Mouse (Mus musculus) heart, embryonic 10.5 days (tissue): ENCODE measurements at regions not wholly inside any gene's neighbourhood (a gene's known extent, or its start where the extent isn't known, plus 50 kb on each side); places are given as distances from the start of the nearest gene placed in this dataset.
A peak's percentile ranks its signal among the peaks of the same experiment; 100 is the strongest.

ENCODE experiments used
- DNase-seq: peaks from one replicate; pipeline ENCODE4 v3.0.0-alpha.2; 2017; ENCODE audit warnings: low spot score
- H3K27ac ChIP-seq: fragments of 300-500 bp; sonication (generic); 2 replicates; pipeline ENCODE4 v1.5.1; 2016; ENCODE audit warnings: mild to moderate bottlenecking
- H3K27me3 ChIP-seq: fragments of 300-500 bp; sonication (generic); 2 replicates; pipeline ENCODE4 v1.6.1; 2016; ENCODE audit warnings: mild to moderate bottlenecking; ENCODE audit not compliant: poor library complexity, insufficient read depth, severe bottlenecking
- H3K36me3 ChIP-seq: fragments of 300-500 bp; sonication (generic); 2 replicates; pipeline ENCODE4 v1.6.1; 2016; ENCODE audit warnings: mild to moderate bottlenecking, moderate library complexity
- H3K4me1 ChIP-seq: fragments of 300-500 bp; sonication (generic); 2 replicates; pipeline ENCODE4 v1.6.1; 2016; ENCODE audit warnings: mild to moderate bottlenecking
- H3K4me3 ChIP-seq: fragments of 300-500 bp; sonication (generic); 2 replicates; pipeline ENCODE4 v1.5.1; 2016; ENCODE audit warnings: mild to moderate bottlenecking, moderate library complexity
- H3K9me3 ChIP-seq: fragments of 300-500 bp; sonication (generic); 2 replicates; pipeline ENCODE4 v1.6.1; 2016; ENCODE audit warnings: mild to moderate bottlenecking, moderate library complexity
- WGBS: fragments of 180-500 bp; shearing (Covaris S2); methylation state at CpG from one replicate; pipeline ENCODE4 v1.1.7; 2016; 5-methylcytosine and 5-hydroxymethylcytosine counted together

DNA sequence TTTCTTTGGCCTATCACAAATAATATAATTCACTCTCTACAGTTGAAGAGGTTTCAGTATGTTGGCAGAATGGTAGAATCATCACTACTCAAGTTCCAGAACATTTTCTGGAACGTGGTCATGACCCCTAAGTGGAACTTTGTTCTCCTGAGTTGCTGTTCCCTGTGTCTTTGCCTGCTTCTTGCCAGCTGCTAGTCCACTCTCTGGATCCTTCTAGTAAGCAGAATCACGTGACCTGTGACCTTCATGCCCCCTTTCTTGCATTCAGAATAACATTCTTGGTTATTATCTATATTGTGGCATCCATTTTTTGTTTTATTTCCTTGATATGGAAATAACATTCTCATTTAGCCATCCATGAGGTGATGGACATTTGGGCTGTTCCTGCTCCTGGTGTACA, 291.5 kb upstream of the Sall1 start:
- H3K27ac ChIP-seq, result no peak overlapping the region
- H3K4me3 ChIP-seq, result no peak overlapping the region
- 70% methylated on average over 2 of the region's 2 CpGs for WGBS
- no peak for DNase-seq
- no peaks in the 10 kb centered on the region for H3K9me3 ChIP-seq
- H3K4me1 ChIP-seq, result no peaks in the 10 kb centered on the region
- H3K27me3 ChIP-seq, result no peaks in the 10 kb centered on the region
- H3K36me3 ChIP-seq, result no peaks in the 10 kb centered on the region

DNA sequence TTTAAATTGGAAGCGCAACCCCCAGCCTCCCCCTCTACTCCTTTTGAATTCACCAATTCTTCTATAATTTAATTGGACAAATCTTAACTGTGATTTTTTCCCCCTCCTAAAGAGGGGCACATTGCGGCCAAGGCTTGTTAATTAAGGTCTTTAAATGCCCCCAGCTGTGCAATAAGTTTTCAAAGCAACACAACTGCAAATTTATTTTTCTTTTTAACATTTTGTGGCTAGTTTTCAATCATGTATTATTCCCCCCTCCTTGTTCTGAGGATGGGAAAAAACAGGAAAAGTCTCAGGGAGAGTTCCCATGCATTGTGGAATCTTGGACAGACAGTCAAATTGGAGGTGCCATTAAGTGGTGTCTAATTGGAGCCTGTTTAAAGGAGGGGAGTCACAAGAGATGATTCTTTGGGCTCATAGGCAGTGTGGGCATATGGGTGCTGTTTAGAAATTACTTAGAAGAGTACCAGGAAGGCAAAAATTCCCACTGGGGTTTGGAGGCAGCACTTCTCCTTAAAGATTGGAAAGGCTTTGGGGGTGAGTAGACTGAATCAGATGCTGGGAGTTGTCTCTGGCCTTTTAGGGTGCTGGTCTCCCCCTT, 281.9 kb upstream of the Sall1 start:
- Histone ChIP-seq H3K27me3 (no peaks in the 10 kb centered on the region), H3K9me3 (no peaks in the 10 kb centered on the region), H3K4me1 (no peaks in the 10 kb centered on the region), H3K4me3 (no peak overlapping the region), H3K27ac (no peak overlapping the region), H3K36me3 (no peaks in the 10 kb centered on the region)
- WGBS, result 90% methylated on average over 2 of the region's 2 CpGs
- no peak for DNase-seq

DNA sequence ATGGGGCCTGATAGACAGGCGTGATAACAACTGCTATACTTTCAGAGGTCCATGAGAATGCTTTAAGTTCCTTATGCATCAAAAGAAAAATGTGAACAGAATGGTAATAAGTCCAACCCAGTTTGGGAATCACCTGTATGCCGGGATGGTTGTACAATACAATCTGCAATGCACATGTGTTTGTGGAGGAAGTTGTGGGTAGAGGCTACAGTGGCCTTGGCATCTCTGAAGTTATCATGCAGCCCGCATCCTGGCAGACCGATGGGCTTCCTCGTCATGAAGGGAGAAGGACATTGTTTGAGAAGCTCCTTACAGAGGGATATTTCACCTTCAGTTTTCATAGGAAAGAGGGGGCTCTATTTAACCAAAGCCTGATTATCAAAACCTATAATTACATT, 281.3 kb upstream of the Sall1 start:
- DNase-seq, result no peak
- H3K36me3 ChIP-seq, result no peaks in the 10 kb centered on the region
- no peaks in the 10 kb centered on the region for H3K27me3 ChIP-seq
- 79% methylated on average over 5 of the region's 5 CpGs for WGBS
- H3K4me1 ChIP-seq, result no peaks in the 10 kb centered on the region
- H3K9me3 ChIP-seq, result no peaks in the 10 kb centered on the region
- H3K4me3 ChIP-seq, result no peak overlapping the region
- H3K27ac ChIP-seq, result no peak overlapping the region

DNA sequence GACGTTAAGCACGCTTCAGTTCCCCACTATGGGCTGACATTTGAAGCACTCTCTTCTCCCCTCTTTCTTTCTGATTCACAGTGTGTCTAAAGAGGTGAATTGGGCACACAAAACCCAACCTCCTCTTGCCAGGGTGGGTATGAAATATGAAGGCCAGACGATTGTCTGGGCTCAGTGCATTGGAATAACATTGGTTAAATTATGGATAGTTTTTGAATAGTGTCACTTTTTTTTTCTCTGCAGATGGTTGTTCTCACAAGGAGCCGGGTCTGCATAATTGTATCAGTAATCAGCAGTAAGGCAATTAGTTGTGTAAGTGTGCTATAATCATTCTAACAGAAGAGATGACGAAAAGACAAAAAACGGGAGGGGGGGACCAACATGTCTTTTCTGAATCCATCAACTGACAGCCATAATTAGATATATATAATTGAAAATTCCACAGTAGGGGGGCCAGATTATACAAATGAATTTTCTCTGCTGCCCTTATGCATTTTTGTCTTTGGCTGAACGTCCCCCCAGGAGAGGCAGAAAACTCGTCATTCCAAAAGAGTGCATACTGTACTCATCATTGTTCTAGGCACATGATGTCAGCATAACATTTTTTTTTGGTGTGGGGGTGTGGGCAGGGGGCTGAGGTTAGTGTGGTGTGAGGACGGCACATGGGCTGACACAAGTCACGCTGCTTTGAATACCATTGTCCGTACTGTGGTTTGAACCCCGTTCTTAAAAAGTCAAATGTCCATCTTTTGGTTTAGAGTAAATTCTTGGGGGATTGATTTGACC, 280.7 kb upstream of the Sall1 start:
- Histone ChIP-seq H3K4me3 (no peak overlapping the region), H3K36me3 (no peaks in the 10 kb centered on the region), H3K27me3 (no peaks in the 10 kb centered on the region), H3K27ac (no peak overlapping the region), H3K4me1 (no peaks in the 10 kb centered on the region), H3K9me3 (no peaks in the 10 kb centered on the region)
- DNase-seq, result no peak
- 78% methylated on average over 12 of the region's 12 CpGs for WGBS

DNA sequence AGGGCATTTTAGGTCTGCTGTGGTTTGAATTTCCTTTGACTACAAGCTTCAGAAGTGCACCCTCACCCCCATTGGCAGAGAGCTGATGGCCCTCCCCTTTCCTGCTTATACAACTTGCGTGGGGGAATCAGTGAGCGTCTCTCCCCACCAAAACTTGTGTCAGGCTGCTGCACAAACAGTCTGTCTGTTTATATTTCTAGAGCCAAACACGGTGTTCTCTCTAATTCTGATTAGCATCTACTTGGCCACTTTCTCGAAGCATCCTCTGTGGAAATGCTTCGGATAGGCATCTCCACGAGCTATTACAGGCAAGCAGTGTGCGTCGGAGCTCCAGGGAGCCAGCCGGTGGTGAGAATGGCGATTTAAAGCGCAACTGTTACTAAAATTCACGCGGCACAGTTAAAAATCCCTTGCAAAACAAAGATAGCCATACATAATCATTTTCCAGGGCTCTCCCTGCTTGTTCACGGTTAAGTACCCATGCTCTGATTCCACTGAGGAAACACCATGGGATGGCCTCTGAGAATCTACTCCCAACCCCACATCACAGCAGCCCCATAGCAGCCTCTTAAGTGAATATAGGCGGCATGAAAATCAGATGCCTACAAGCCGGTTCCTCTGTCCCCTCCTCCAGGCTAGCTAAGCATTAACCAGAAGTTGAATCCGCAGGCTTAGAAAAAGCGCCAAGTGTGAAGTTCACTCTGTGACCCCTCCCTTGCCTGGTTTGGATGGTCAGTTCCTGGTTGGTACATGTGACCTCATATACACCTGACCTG, 273.7 kb upstream of the Sall1 start:
- 29% methylated on average over 18 of the region's 18 CpGs for WGBS
- H3K27ac ChIP-seq, result no peak overlapping the region
- peaks cover 4% of the 10 kb centered on the region; the same call in 1 of the 2 replicates for H3K27me3 ChIP-seq
- no peaks in the 10 kb centered on the region for H3K36me3 ChIP-seq
- H3K9me3 ChIP-seq, result no peaks in the 10 kb centered on the region
- DNase-seq, result no peak
- peaks cover 3% of the 10 kb centered on the region; the same call in 1 of the 2 replicates for H3K4me1 ChIP-seq
- H3K4me3 ChIP-seq, result peak overlapping the region; percentile 42

DNA sequence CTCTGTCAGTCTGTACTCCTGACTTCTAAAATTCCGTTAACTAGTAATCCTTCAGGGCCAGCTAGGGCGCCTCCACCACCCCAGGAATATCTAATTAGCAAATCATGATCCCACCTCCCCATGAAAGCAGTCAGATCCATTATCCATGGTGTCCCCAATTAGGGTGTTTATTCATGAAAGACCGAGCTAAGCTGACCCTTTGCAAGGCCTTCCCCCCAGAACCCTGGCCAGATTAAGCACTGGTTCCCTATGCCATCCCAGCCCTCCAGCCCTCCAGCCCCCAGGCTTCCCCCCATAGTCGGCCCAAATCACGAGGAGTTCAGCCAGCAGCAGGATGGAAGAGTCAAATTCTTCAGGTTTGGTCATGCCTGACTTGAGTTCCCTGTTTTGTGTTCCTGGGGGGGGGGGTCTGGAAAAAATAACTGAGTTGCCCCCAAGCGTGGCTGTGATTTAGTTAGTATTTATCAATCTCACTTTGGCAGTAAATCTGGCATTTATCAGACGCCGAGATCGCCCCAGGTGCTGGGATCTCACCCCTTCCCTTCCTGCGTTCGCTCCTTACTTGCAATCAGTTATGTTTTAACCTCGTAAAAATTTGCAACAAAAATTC, 272.7 kb upstream of the Sall1 start:
- Histone ChIP-seq H3K4me3 (no peak overlapping the region), H3K27ac (no peak overlapping the region), H3K36me3 (no peaks in the 10 kb centered on the region), H3K27me3 (peaks cover 4% of the 10 kb centered on the region; the same call in 1 of the 2 replicates), H3K4me1 (peaks cover 3% of the 10 kb centered on the region; the same call in 1 of the 2 replicates), H3K9me3 (no peaks in the 10 kb centered on the region)
- DNase-seq, result no peak
- WGBS, result 61% methylated on average over 12 of the region's 12 CpGs

DNA sequence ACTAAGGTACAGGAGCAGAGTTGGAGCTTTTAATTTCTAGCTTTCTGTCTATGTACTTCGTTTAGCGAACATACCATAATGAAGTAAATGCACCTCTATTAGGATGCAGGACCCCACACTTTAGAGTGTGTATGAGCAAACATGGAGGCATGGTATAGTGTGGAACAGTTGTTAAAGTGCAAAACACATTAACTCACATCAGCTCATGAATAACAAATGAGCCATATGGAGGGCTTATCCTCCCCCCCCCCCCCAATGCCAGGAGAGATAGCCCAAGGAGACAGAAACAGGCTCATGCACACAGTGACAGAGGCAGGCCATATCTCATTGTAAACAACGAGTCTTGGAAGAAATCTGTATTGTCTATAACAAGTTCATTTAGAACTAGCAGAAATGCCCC, 270.9 kb upstream of the Sall1 start:
- Histone ChIP-seq H3K9me3 (no peaks in the 10 kb centered on the region), H3K27me3 (peaks cover 4% of the 10 kb centered on the region; the same call in 1 of the 2 replicates), H3K4me3 (no peak overlapping the region), H3K27ac (no peak overlapping the region), H3K36me3 (no peaks in the 10 kb centered on the region), H3K4me1 (peaks cover 3% of the 10 kb centered on the region; the same call in 1 of the 2 replicates)
- DNase-seq, result no peak
- 83% methylated on average over 3 of the region's 3 CpGs for WGBS

DNA sequence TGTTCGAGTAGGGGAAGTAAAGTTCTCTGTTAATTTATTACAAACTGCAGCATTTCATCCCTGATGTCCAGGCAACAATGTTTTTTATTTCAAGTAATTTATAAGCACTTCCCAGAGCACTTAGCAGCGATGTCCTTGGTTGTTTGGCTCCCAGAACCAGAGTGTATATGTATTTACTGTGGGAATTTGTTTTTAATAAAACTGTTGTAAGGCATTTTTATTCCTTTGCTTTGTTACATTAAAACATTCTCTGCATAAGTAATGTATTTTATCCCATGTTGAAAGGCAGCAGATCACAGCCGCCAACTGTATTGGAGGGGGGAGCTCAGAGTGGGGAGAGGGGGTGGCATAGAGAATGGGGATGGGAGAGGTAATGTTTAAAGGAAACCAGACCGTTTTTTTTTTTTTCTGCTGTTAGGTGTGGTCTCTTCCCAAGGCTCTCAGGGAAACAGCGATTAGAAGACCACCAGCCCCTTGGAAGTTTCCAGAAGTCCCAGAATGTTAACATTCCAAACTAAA, 266.8 kb upstream of the Sall1 start:
- Histone ChIP-seq H3K27me3 (0 out of 2 replicates have a peak, but pooled peaks cover 6% of the 10 kb centered on the region), H3K9me3 (no peaks in the 10 kb centered on the region), H3K27ac (no peak overlapping the region), H3K4me3 (no peak overlapping the region), H3K4me1 (no peaks in the 10 kb centered on the region), H3K36me3 (no peaks in the 10 kb centered on the region)
- DNase-seq, result no peak
- 61% methylated on average over 5 of the region's 5 CpGs for WGBS

DNA sequence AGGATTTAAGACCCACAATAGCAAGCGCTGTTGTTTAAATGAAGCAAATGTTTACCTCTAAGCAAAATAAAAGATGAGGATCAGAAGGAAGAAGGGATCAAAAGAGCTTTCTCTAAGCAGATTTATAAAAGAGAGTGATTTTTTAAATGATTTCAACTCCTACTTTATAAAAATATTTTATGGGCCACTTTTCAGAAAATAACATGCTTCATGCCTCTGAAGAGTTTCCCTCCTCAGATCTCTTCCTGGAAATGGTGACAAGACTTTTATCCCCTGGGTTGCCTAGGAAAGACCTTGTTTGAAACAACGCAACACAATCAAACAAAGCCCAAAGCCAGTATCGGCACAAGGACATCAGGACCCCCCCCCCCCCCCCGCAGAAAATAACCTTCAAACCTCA, 265.6 kb upstream of the Sall1 start:
- no peak for DNase-seq
- WGBS, result 20% methylated on average over 4 of the region's 4 CpGs
- H3K4me3 ChIP-seq, result no peak overlapping the region
- no peaks in the 10 kb centered on the region for H3K4me1 ChIP-seq
- no peaks in the 10 kb centered on the region for H3K9me3 ChIP-seq
- H3K36me3 ChIP-seq, result no peaks in the 10 kb centered on the region
- H3K27ac ChIP-seq, result no peak overlapping the region
- H3K27me3 ChIP-seq, result 0 out of 2 replicates have a peak, but pooled peaks cover 6% of the 10 kb centered on the region

DNA sequence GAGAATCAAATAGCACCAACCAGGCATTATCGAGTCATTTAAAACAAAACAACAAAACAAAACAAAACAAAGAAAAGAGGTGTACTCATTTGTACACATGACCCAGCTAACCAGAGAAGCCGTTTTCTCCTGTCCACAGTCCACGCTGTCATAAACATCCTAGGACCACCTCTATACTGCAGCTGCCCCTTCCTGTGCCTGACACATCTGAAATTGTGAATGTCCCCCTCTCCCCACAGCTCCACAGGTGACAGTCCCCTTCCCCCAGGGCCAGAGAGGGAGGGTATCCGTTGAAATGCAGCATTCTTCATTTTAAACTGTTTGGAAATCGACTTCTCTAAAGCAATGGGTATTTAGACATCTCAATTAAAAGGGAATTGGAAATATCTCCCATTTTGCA, 265.0 kb upstream of the Sall1 start:
- Histone ChIP-seq H3K4me3 (no peak overlapping the region), H3K4me1 (no peaks in the 10 kb centered on the region), H3K27me3 (0 out of 2 replicates have a peak, but pooled peaks cover 6% of the 10 kb centered on the region), H3K9me3 (no peaks in the 10 kb centered on the region), H3K27ac (no peak overlapping the region), H3K36me3 (no peaks in the 10 kb centered on the region)
- DNase-seq, result no peak
- 40% methylated on average over 5 of the region's 5 CpGs for WGBS

DNA sequence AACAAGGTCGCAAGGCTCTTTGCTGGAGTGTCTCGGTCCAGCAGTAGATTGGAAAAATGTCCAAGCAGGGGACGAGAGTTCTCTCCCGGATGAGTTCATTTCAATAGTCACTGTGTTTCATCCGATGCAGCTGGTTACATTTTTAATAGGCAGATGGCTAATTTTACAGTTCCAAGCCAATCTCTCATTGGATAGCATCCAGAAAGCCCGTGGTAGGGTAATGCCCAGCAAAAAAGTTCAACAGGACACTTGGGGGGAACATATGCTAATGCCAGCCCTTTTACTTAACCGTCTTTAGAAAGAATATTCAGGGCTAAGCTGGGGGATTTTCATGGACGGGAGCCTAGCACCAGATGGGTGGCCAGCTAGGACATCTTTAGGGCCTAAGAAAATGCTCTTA, 264.6 kb upstream of the Sall1 start:
- Histone ChIP-seq H3K27me3 (0 out of 2 replicates have a peak, but pooled peaks cover 6% of the 10 kb centered on the region), H3K4me3 (no peak overlapping the region), H3K9me3 (no peaks in the 10 kb centered on the region), H3K4me1 (no peaks in the 10 kb centered on the region), H3K27ac (no peak overlapping the region), H3K36me3 (no peaks in the 10 kb centered on the region)
- 66% methylated on average over 8 of the region's 8 CpGs for WGBS
- DNase-seq, result no peak

DNA sequence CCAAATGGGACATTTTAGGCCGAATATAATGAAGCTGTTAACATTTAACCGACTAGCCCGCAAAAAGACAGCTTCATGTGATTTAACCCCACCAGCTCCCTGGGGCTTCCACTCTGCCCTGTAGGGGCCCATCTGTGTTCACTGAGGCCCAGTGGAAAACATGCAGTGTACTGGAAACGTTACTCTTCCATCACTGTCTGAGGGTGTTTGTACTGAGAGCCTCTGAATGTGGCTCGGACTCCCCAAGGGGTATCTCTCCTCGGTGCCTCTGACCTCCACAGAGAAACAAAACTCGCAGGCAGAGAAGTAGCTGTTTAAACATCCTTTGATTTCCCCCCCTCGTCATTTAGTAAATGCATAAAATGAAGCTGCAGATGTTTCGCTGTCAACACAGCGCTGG, 263.6 kb upstream of the Sall1 start:
- H3K27ac ChIP-seq, result no peak overlapping the region
- 55% methylated on average over 10 of the region's 10 CpGs for WGBS
- no peak overlapping the region for H3K4me3 ChIP-seq
- H3K4me1 ChIP-seq, result no peaks in the 10 kb centered on the region
- 0 out of 2 replicates have a peak, but pooled peaks cover 6% of the 10 kb centered on the region for H3K27me3 ChIP-seq
- H3K36me3 ChIP-seq, result no peaks in the 10 kb centered on the region
- DNase-seq, result no peak
- H3K9me3 ChIP-seq, result no peaks in the 10 kb centered on the region
